Mouse (Mus musculus) subcutaneous adipose tissue, adult 2 months (tissue): ENCODE measurements around the gene Ddb2. TPM values are rescaled to one million over a fixed set of nuclear protein-coding genes. Genes with fewer than 3 reads are reported as not detected.

Experiments
- polyA plus RNA-seq: library from polyadenylated mRNA; depleted of rRNA; stranded (reverse); fragments of >200 nt; gene quantifications from 2 replicates; pipeline ENCODE4 v1.2.3, GENCODE M21; 2012; ENCODE audit warnings: low replicate concordance; rRNA removed

Gene Ddb2
- 13.4 and 25.6 TPM in 2 replicates for polyA plus RNA-seq

GRCm38 (mm10) chr2:91236601-91237510 is at the start of gene Ddb2:
Gene Ddb2, minus strand, starts transcription at chr2:91236982.

GRCm38 (mm10) chr2:91264711-91265681 is 28.2 kb upstream of the Ddb2 start, which contains the start of gene Arfgap2:
Gene Arfgap2, plus strand, starts transcription at chr2:91264974.

GRCm38 (mm10) chr2:91255661-91256150 is 18.9 kb upstream of the Ddb2 start, which contains the start of gene Pacsin3:
Gene Pacsin3, plus strand, starts transcription at chr2:91255954.

GRCm38 (mm10) chr2:91202222-91202971 is 34.4 kb downstream of the Ddb2 start, which contains the start of the genes Nr1h3 and Acp2:
Gene Nr1h3, minus strand, starts transcription at chr2:91202834.
Gene Acp2, plus strand, starts transcription at chr2:91202885.

GRCm38 (mm10) chr2:91183711-91184405 is 52.9 kb downstream of the Ddb2 start, which contains the start of gene Madd:
Gene Madd, minus strand, starts transcription at chr2:91183837.

Other genes with a start within 250 kb of the Ddb2 start
- 0.96 and 1.6 TPM in 2 replicates for gene Rapsn, start 201.4 kb downstream of the Ddb2 start, polyA plus RNA-seq
- 103 and 111 TPM in 2 replicates for gene Psmc3, start 183.0 kb downstream of the Ddb2 start, polyA plus RNA-seq
- 93.3 and 95.5 TPM in 2 replicates for gene Slc39a13, start 166.6 kb downstream of the Ddb2 start, polyA plus RNA-seq
- 43.6 and 58.8 TPM in 2 replicates for gene Spi1, start 154.6 kb downstream of the Ddb2 start, polyA plus RNA-seq
- gene Mybpc3, start 118.8 kb downstream of the Ddb2 start, polyA plus RNA-seq = 0.05 and 0.06 TPM in 2 replicates
- gene Madd, start 53.1 kb downstream of the Ddb2 start, polyA plus RNA-seq = 10.4 and 13.9 TPM in 2 replicates
- gene Nr1h3, start 34.1 kb downstream of the Ddb2 start, polyA plus RNA-seq = 92.7 and 229 TPM in 2 replicates
- gene Acp2, start 34.1 kb downstream of the Ddb2 start, polyA plus RNA-seq = 43.8 and 53.1 TPM in 2 replicates
- 30.3 and 49.8 TPM in 2 replicates for gene Pacsin3, start 19.0 kb upstream of the Ddb2 start, polyA plus RNA-seq
- 36.4 and 53.7 TPM in 2 replicates for gene Arfgap2, start 28.0 kb upstream of the Ddb2 start, polyA plus RNA-seq
- gene 1110051M20Rik, start 207.7 kb upstream of the Ddb2 start, polyA plus RNA-seq = 16.9 and 33.7 TPM in 2 replicates
- gene Lrp4, start 220.5 kb upstream of the Ddb2 start, polyA plus RNA-seq = 1.2 and 3.8 TPM in 2 replicates